Mouse (Mus musculus): ENCODE data around the gene Sh2d3c. TPM values are rescaled to one million over a fixed set of nuclear protein-coding genes. Genes with fewer than 3 reads are reported as not detected.

Gene Sh2d3c
- polyA plus RNA-seq, 1 experiment from 2014 or later, result 37.8 TPM

DNA sequence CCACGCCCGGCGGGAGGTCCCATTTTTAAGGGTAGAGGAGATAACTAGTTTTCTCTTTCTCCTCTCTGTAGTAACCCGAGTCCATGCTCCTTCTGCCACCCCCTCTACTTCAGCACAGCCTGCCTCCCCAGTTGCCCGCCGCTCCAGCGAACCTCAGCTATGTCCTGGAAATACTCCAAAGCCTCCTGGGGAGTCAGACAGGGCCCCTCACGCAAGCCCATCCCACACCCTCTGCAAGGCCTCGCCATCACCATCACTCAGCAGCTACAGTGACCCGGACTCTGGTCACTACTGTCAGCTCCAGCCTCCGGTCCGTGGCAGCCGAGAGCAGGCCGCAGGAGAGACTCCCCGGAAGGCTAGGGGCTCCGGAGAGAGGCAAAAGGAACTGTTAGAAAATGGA, 28.2 kb downstream of the Sh2d3c start:
- Histone ChIP-seq H3K36me3 (peaks cover 72% of the 10 kb centered on the region), H3K4me2 (replicated peaks) (no peak overlapping the region), H3K4me3 (replicated peaks) (no peak overlapping the region), H3K27me3 (no peaks in the 10 kb centered on the region), H3K9me3 (no peaks in the 10 kb centered on the region), H3K4me1 (replicated peaks) (peaks cover 35% of the 10 kb centered on the region), H3K9ac (replicated peaks) (no peak overlapping the region), H3K27ac (no peak overlapping the region)
- 92% methylated on average over 16 of the region's 16 CpGs for WGBS
- no peak for ATAC-seq

- Histone ChIP-seq H3K4me1 (replicated peaks) (peaks cover 28% of the 10 kb centered on the region), H3K27me3 (no peaks in the 10 kb centered on the region), H3K27ac (peak overlapping the region; percentile 81; the same call in 1 of the 2 replicates), H3K4me2 (replicated peaks) (no peak overlapping the region; the same call in 1 of the 2 replicates), H3K9ac (replicated peaks) (no peak overlapping the region), H3K4me3 (replicated peaks) (no peak overlapping the region), H3K36me3 (peaks cover 74% of the 10 kb centered on the region), H3K9me3 (no peaks in the 10 kb centered on the region)
- 77% methylated on average over 7 of the region's 7 CpGs for WGBS
- ATAC-seq, result no peak
Observed at GRCm38 (mm10) chr2:32750199-32750598, 29.3 kb downstream of the Sh2d3c start.

- peak overlapping the region; percentile 52 for H3K4me2 ChIP-seq (replicated peaks)
- peak overlapping the region; percentile 53 for H3K9ac ChIP-seq (replicated peaks)
- H3K9me3 ChIP-seq, result no peaks in the 10 kb centered on the region
- peaks cover 28% of the 10 kb centered on the region for H3K4me1 ChIP-seq (replicated peaks)
- H3K4me3 ChIP-seq (replicated peaks), result peak overlapping the region; percentile 30
- H3K27me3 ChIP-seq, result no peaks in the 10 kb centered on the region
- 7% methylated on average over 31 of the region's 31 CpGs for WGBS
- H3K27ac ChIP-seq, result peak overlapping the region; percentile 81
- ATAC-seq, result peak; percentile 88
- peaks cover 65% of the 10 kb centered on the region for H3K36me3 ChIP-seq
Observed at GRCm38 (mm10) chr2:32750887-32751664, 30.2 kb downstream of the Sh2d3c start.

GRCm38 (mm10) chr2:32751665-32752033, 30.8 kb downstream of the Sh2d3c start:
- 27% methylated on average over 8 of the region's 10 CpGs for WGBS
- Histone ChIP-seq H3K36me3 (peaks cover 59% of the 10 kb centered on the region), H3K4me1 (replicated peaks) (peaks cover 29% of the 10 kb centered on the region), H3K9ac (replicated peaks) (peak overlapping the region; percentile 53), H3K4me2 (replicated peaks) (peak overlapping the region; percentile 52), H3K27me3 (no peaks in the 10 kb centered on the region), H3K9me3 (no peaks in the 10 kb centered on the region), H3K27ac (peak overlapping the region; percentile 81), H3K4me3 (replicated peaks) (peak overlapping the region; percentile 30)
- ATAC-seq, result no peak

- no peaks in the 10 kb centered on the region for H3K27me3 ChIP-seq
- H3K4me1 ChIP-seq (replicated peaks), result peaks cover 31% of the 10 kb centered on the region
- peak overlapping the region; percentile 30 for H3K4me3 ChIP-seq (replicated peaks)
- peaks cover 54% of the 10 kb centered on the region for H3K36me3 ChIP-seq
- H3K27ac ChIP-seq, result peak overlapping the region; percentile 81; the same call in 1 of the 2 replicates
- H3K9me3 ChIP-seq, result no peaks in the 10 kb centered on the region
- peak overlapping the region; percentile 52 for H3K4me2 ChIP-seq (replicated peaks)
- H3K9ac ChIP-seq (replicated peaks), result peak overlapping the region; percentile 53; the same call in 1 of the 2 replicates
- 58% methylated on average over 10 of the region's 10 CpGs for WGBS
- no peak for ATAC-seq
Observed at GRCm38 (mm10) chr2:32752181-32752580, 31.3 kb downstream of the Sh2d3c start.

DNA sequence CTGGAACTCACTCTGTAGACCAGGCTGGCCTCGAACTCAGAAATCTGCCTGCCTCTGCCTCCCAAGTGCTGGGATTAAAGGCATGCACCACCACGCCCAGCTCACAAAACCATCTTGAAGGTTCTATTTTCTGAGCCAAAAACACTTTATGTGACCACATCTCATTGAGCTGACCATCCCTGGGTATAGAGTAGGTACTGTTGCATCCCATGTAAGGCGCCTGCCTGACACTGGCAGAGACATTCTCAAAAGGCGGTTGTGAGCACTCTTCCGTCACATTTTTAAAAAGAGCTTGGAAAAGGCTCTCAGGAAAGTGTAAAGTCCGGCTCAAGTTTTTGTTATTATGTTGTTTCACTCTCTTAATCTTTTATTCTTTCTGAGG, 35.8 kb downstream of the Sh2d3c start:
- peaks cover 50% of the 10 kb centered on the region for H3K36me3 ChIP-seq
- peak overlapping the region; percentile 50 for H3K4me2 ChIP-seq (replicated peaks)
- H3K9ac ChIP-seq (replicated peaks), result no peak overlapping the region
- no peaks in the 10 kb centered on the region for H3K9me3 ChIP-seq
- peaks cover 33% of the 10 kb centered on the region for H3K4me1 ChIP-seq (replicated peaks)
- H3K27ac ChIP-seq, result no peak overlapping the region
- peak; percentile 48; the same call in 1 of the 2 replicates for ATAC-seq
- 28% methylated on average over 6 of the region's 6 CpGs for WGBS
- peak overlapping the region; percentile 72; the same call in 1 of the 2 replicates for H3K4me3 ChIP-seq (replicated peaks)
- H3K27me3 ChIP-seq, result no peaks in the 10 kb centered on the region

- under 1% methylated on average over 66 of the region's 66 CpGs for WGBS
- Histone ChIP-seq H3K36me3 (peaks cover 56% of the 10 kb centered on the region), H3K27me3 (no peaks in the 10 kb centered on the region)
Observed at GRCm38 (mm10) chr2:32757056-32757845, 36.4 kb downstream of the Sh2d3c start, which contains the start of gene Tor2a. Gene Tor2a, plus strand, starts transcription at chr2:32757234.

GRCm38 (mm10) chr2:32758503-32758902, 37.6 kb downstream of the Sh2d3c start:
- peaks cover 57% of the 10 kb centered on the region for H3K36me3 ChIP-seq
- WGBS, result 72% methylated on average over 8 of the region's 8 CpGs
- no peak overlapping the region for H3K4me3 ChIP-seq (replicated peaks)
- no peak overlapping the region for H3K27ac ChIP-seq
- no peaks in the 10 kb centered on the region for H3K27me3 ChIP-seq
- no peak for ATAC-seq
- H3K9me3 ChIP-seq, result no peaks in the 10 kb centered on the region
- no peak overlapping the region; the same call in 1 of the 2 replicates for H3K4me2 ChIP-seq (replicated peaks)
- peaks cover 20% of the 10 kb centered on the region for H3K4me1 ChIP-seq (replicated peaks)
- peak overlapping the region; percentile 34 for H3K9ac ChIP-seq (replicated peaks)

More at GRCm38 (mm10) chr2:32757056-32757845, 36.4 kb downstream of the Sh2d3c start, which contains the start of gene Tor2a:
- peaks cover 27% of the 10 kb centered on the region for H3K4me1 ChIP-seq (replicated peaks)
- H3K4me3 ChIP-seq (replicated peaks), result peak within 1 kb of the TSS; percentile 72
- peak; percentile 93 for ATAC-seq
- peak within 1 kb of the TSS; percentile 50 for H3K4me2 ChIP-seq (replicated peaks)
- H3K27ac ChIP-seq, result peak within 1 kb of the TSS; percentile 90
- no peaks in the 10 kb centered on the region for H3K9me3 ChIP-seq
- H3K9ac ChIP-seq (replicated peaks), result peak within 1 kb of the TSS; percentile 90

- Histone ChIP-seq H3K27me3 (no peaks in the 10 kb centered on the region), H3K36me3 (peaks cover 54% of the 10 kb centered on the region), H3K9me3 (no peaks in the 10 kb centered on the region), H3K27ac (no peak overlapping the region), H3K4me1 (replicated peaks) (peaks cover 20% of the 10 kb centered on the region), H3K9ac (replicated peaks) (peak overlapping the region; percentile 34), H3K4me3 (replicated peaks) (no peak overlapping the region), H3K4me2 (replicated peaks) (no peak overlapping the region)
- 86% methylated on average over 2 of the region's 2 CpGs for WGBS
- no peak for ATAC-seq
Observed at GRCm38 (mm10) chr2:32759001-32759400, 38.1 kb downstream of the Sh2d3c start.

- peaks cover 43% of the 10 kb centered on the region for H3K36me3 ChIP-seq
- H3K27ac ChIP-seq, result no peak overlapping the region
- ATAC-seq, result no peak
- no peaks in the 10 kb centered on the region for H3K27me3 ChIP-seq
- no peaks in the 10 kb centered on the region for H3K9me3 ChIP-seq
- no peak overlapping the region for H3K4me3 ChIP-seq (replicated peaks)
- H3K9ac ChIP-seq (replicated peaks), result no peak overlapping the region
- peaks cover 20% of the 10 kb centered on the region for H3K4me1 ChIP-seq (replicated peaks)
- H3K4me2 ChIP-seq (replicated peaks), result no peak overlapping the region
- 90% methylated on average over 14 of the region's 14 CpGs for WGBS
Observed at GRCm38 (mm10) chr2:32761361-32761760, 40.5 kb downstream of the Sh2d3c start.

DNA sequence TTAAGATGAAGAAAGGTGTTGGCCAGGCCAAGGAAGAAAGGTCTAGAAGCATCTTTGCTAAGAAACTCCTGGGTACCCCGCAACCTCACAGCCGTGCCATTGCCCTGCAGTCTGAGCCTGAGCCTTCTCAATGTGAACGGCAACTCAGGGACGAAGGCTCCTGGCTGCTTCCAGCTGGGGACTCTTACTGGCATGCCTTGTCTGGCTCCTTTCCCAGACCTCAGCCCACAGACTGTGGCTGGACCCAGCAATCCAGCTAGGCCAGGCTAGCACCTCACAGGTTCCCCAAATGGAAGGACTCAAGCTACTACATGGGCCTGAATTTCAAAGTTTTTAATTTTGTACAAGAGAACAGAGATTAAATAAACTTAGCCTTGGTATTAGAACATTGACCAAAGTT, 41.0 kb downstream of the Sh2d3c start:
- Histone ChIP-seq H3K4me1 (replicated peaks) (peaks cover 18% of the 10 kb centered on the region), H3K4me2 (replicated peaks) (no peak overlapping the region), H3K27ac (no peak overlapping the region), H3K27me3 (no peaks in the 10 kb centered on the region), H3K4me3 (replicated peaks) (no peak overlapping the region), H3K36me3 (peaks cover 43% of the 10 kb centered on the region), H3K9me3 (no peaks in the 10 kb centered on the region), H3K9ac (replicated peaks) (no peak overlapping the region)
- 92% methylated on average over 4 of the region's 4 CpGs for WGBS
- ATAC-seq, result no peak

- no peak for ATAC-seq
- H3K4me1 ChIP-seq (replicated peaks), result peaks cover 15% of the 10 kb centered on the region
- H3K4me2 ChIP-seq (replicated peaks), result no peak overlapping the region
- 88% methylated on average over 3 of the region's 3 CpGs for WGBS
- no peaks in the 10 kb centered on the region for H3K9me3 ChIP-seq
- H3K27ac ChIP-seq, result no peak overlapping the region
- no peak overlapping the region for H3K9ac ChIP-seq (replicated peaks)
- H3K27me3 ChIP-seq, result no peaks in the 10 kb centered on the region
- H3K36me3 ChIP-seq, result peaks cover 43% of the 10 kb centered on the region
- H3K4me3 ChIP-seq (replicated peaks), result no peak overlapping the region
Observed at GRCm38 (mm10) chr2:32763353-32763752, 42.5 kb downstream of the Sh2d3c start.

Data from midbrain, embryonic 13.5 days (tissue).